Mouse (Mus musculus) ES-Bruce4 (cell line): ENCODE results near the gene Rasgef1c. TPM values are rescaled to one million over a fixed set of nuclear protein-coding genes. Genes with fewer than 3 reads are reported as not detected.

Source experiments
- H3K27ac ChIP-seq: 2 replicates; pipeline ENCODE4 v1.5.1; 2012; ENCODE audit warnings: low read length, inconsistent platforms; ENCODE audit not compliant: insufficient read depth
- H3K27me3 ChIP-seq: 2 replicates; pipeline ENCODE4 v1.6.1; 2012; ENCODE audit warnings: mild to moderate bottlenecking, low read length, inconsistent platforms; ENCODE audit not compliant: control insufficient read depth, poor library complexity, insufficient read depth, severe bottlenecking
- H3K36me3 ChIP-seq: 2 replicates; pipeline ENCODE4 v1.6.1; 2012; ENCODE audit warnings: inconsistent platforms, mild to moderate bottlenecking, low read length, moderate library complexity; ENCODE audit not compliant: control insufficient read depth, poor library complexity, insufficient read depth, severe bottlenecking
- H3K4me1 ChIP-seq: one replicate; pipeline ENCODE4 v1.8.1; 2011; ENCODE audit warnings: low read length; ENCODE audit not compliant: control insufficient read depth, insufficient read depth
- H3K4me3 ChIP-seq: 2 replicates; pipeline ENCODE4 v1.5.1; 2011; ENCODE audit warnings: low read depth, mild to moderate bottlenecking, low read length
- H3K9ac ChIP-seq: 2 replicates; pipeline ENCODE4 v1.6.1; 2012; ENCODE audit warnings: low read depth, mild to moderate bottlenecking, inconsistent platforms; ENCODE audit not compliant: poor library complexity, severe bottlenecking
- H3K9me3 ChIP-seq: replicated peaks from 2 replicates; pipeline ENCODE4 v1.6.1; 2012; ENCODE audit warnings: mild to moderate bottlenecking, low read length, inconsistent platforms; ENCODE audit not compliant: control insufficient read depth, poor library complexity, insufficient read depth, severe bottlenecking
- CTCF ChIP-seq: IDR thresholded peaks from one replicate; pipeline ENCODE4 v1.8.1; 2011; ENCODE audit warnings: low read depth, low read length
- EP300 ChIP-seq: IDR thresholded peaks from 2 replicates; pipeline ENCODE4 v1.6.1; 2011; ENCODE audit warnings: low read depth, low read length; ENCODE audit not compliant: insufficient read depth
- POLR2A ChIP-seq: IDR thresholded peaks from one replicate; pipeline ENCODE4 v1.8.1; 2011; ENCODE audit warnings: low read length; ENCODE audit not compliant: insufficient read depth
- polyA plus RNA-seq: library from polyadenylated mRNA; stranded (reverse); fragments of >200 nt; gene quantifications from 2 replicates; pipeline ENCODE4 v1.2.4, GENCODE M21; 2011; ENCODE audit warnings: low read depth; ENCODE audit not compliant: missing spikeins, insufficient read depth, insufficient read length

The Rasgef1c gene
- polyA plus RNA-seq, 1 experiment, result not detected

DNA sequence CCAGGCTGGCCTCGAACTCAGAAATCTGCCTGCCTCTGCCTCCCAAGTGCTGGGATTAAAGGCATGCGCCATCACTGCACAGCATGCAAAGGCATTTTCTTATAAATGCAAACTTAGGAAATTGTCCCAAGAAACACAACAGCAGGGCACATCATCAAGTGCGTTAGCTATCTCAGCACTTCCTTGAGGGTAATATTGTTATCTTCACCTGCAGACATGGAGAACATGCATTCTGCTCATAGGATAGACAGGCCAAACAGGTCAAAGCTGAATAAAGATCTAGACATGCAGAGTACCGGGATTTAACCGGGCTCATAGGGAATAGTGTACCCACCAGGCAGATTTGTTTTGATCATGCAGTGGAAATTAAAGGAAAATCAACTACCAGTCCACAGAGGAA, 9.6 kb upstream of the Rasgef1c start:
- Histone ChIP-seq H3K27me3 (no peaks in the 10 kb centered on the region), H3K36me3 (no peaks in the 10 kb centered on the region), H3K9me3 (no peaks in the 10 kb centered on the region), H3K27ac (no peak overlapping the region), H3K9ac (no peak overlapping the region), H3K4me1 (no peaks in the 10 kb centered on the region), H3K4me3 (no peak overlapping the region)
- no peak for TF ChIP-seq CTCF
- TF ChIP-seq EP300, result no peak
- no peak for TF ChIP-seq POLR2A

DNA sequence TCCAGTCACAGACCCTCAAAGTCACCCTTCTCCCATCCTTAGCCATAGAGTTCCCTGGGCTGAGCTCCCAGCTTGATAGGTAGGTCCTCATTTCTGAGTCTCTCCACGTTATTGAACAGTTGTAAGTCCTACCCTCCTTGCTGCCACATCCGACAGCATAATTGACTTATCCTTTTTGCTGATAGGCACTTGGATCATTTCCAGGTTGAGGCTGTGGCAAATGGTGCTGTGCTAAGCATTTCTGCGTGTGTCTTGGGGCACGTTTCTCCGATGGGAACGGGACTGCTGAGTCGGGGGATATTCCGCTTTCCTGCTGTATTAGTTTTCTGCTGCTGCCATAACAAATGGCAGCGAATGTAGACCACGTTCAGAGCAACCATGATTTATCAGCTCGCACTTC, 7.8 kb upstream of the Rasgef1c start:
- TF ChIP-seq CTCF (no peak), EP300 (no peak), POLR2A (no peak)
- Histone ChIP-seq H3K4me1 (no peaks in the 10 kb centered on the region), H3K36me3 (no peaks in the 10 kb centered on the region), H3K27me3 (no peaks in the 10 kb centered on the region), H3K27ac (no peak overlapping the region), H3K9ac (no peak overlapping the region), H3K9me3 (no peaks in the 10 kb centered on the region), H3K4me3 (no peak overlapping the region)

DNA sequence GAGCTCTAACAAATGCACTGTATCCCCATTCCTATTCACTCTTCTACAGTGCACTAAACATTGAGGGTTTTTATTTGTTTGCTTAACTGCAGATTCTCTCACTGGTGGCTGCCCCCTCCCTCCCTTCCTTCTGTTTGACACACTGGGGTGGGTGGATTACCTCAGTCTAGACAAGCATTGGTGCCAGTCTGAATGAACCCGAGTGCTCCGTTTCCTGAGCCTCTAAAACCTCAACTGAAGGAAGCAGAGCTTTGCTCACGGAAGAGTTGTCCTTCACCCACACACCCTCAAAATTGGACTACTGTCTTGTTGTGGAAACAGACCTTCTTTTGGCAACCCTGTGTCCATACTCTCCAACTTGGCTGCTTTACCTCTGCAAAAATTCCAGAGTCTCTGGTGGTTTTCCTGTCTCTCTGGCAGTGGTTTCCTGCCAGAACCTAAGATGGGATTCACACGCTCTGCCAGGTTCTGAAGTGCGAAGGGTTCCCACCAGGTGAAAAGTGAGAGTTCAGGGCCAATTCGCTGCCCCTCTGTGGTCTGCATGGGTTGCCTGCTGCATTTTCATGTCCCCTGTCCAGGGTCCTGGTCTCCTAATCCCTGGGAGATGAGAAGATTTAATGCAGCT, 5.6 kb upstream of the Rasgef1c start:
- H3K9ac ChIP-seq, result no peak overlapping the region
- no peaks in the 10 kb centered on the region for H3K9me3 ChIP-seq
- TF ChIP-seq POLR2A (no peak), EP300 (no peak), CTCF (no peak)
- H3K4me3 ChIP-seq, result no peak overlapping the region
- no peaks in the 10 kb centered on the region for H3K4me1 ChIP-seq
- no peak overlapping the region for H3K27ac ChIP-seq
- no peaks in the 10 kb centered on the region for H3K27me3 ChIP-seq
- H3K36me3 ChIP-seq, result no peaks in the 10 kb centered on the region

DNA sequence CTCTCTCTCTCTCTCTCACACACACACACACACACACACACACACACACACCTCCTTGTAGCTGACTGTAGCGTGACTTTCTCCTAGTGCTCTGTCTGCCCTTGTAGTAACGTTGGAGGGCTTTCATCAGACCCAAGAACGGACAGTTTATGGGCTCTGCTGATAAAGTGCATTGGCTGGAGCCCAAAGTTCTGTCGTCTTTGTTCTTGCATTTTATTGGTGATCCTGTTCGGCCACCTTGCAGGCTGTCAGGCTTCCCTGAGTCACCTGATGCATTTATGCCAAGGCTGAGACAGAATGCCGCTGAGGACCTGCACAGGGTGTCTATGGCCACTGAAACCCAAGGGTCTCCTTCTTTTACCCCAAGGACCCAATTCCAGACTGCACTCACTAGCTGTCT, 1.6 kb upstream of the Rasgef1c start:
- Histone ChIP-seq H3K4me1 (no peaks in the 10 kb centered on the region), H3K9me3 (no peaks in the 10 kb centered on the region), H3K27me3 (peaks cover 5% of the 10 kb centered on the region; the same call in 1 of the 2 replicates), H3K36me3 (no peaks in the 10 kb centered on the region), H3K9ac (no peak overlapping the region), H3K27ac (no peak overlapping the region), H3K4me3 (no peak overlapping the region)
- TF ChIP-seq EP300 (no peak), CTCF (no peak), POLR2A (no peak)

DNA sequence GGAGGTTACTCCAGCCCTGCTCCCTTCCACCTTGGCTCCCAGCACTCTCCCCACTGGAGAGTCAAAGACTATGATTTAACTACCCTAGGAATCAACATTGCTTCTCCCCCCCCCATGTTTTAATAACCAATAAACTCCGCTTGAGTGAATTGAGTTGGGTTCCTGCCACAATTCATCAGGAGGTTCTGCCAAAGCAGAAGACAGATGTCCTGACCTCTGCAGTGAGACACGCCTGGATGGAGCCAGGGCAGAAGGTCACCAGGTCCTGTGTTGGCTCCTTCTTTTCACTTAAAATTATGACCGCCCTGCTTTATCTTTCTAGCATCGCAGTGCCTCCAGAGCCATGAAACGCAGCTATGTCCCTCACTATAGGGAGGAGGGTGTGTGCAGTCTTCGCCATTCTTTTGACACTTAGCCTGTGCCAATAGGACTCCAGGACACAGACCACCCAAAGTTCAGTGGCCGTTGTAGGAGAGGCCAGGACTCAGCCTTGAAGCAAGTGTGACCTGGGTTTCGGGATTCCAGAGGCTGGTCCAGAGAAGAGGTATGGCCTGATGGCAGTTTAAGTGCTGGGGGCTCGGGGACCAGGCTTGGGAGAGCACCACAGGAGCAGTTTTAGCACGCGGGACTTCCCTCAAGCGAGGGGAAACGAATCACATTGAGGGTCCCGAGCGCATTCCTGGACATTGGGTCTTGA, 525 bp upstream of the Rasgef1c start:
- no peak for TF ChIP-seq POLR2A
- TF ChIP-seq CTCF, result no peak
- no peak for TF ChIP-seq EP300
- Histone ChIP-seq H3K4me3 (peak overlapping the region; percentile 61), H3K9me3 (no peaks in the 10 kb centered on the region), H3K36me3 (no peaks in the 10 kb centered on the region), H3K4me1 (no peaks in the 10 kb centered on the region), H3K27ac (no peak overlapping the region), H3K9ac (0 out of 2 replicates have a peak overlapping the region, but pooled peaks have one; percentile 45), H3K27me3 (peaks cover 5% of the 10 kb centered on the region; the same call in 1 of the 2 replicates)

DNA sequence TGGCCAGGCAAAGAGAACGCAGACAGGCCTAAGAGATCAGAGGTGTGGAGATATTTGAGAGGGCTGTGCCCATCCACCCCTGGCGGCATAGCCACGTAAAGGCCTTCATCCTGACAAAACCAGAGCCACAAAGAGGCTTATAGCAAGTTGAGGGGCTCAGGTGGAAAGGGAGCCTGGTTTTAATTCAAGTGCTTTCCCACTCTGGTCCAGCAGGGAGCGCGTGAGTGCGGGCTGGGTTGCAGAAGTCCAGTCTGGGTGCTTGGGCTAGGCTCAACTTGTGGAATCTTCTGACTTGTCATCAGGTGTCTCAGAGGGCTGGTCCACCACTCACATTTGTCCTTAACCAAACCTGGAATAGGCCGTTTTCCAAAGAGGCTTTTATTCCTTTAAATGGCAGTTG, 1.7 kb downstream of the Rasgef1c start:
- Histone ChIP-seq H3K4me3 (no peak overlapping the region), H3K4me1 (no peaks in the 10 kb centered on the region), H3K27ac (no peak overlapping the region), H3K9ac (no peak overlapping the region), H3K9me3 (no peaks in the 10 kb centered on the region), H3K36me3 (no peaks in the 10 kb centered on the region), H3K27me3 (peaks cover 5% of the 10 kb centered on the region; the same call in 1 of the 2 replicates)
- no peak for TF ChIP-seq EP300
- peak; percentile 68 for TF ChIP-seq CTCF
